Mouse (Mus musculus) mouse embryonic stem cell (cell line): ENCODE measurements around the gene Olfr340.
"Not testable (repeated sequence)": the region's sequence is repeated elsewhere in the genome, so short reads cannot be mapped to it uniquely, and the experiment has no call there.

Experiments
- in situ Hi-C, 2 experiments: fragments of 300-500 bp; cut with MboI; formaldehyde crosslinking; loops; 1 replicate in 1 of 2; 3 replicates in 1 of 2; pipeline ENCODE4 v1.14.3; 2019 to 2020; ENCODE audit warnings: low sequenced_read_pairs in 2 of 2, low pct_unique_long_range_greater_than_20kb in 1 of 2, mixed read lengths in 1 of 2; ENCODE audit not compliant: unreplicated experiment in 1 of 2

The Olfr340 gene

GRCm38 (mm10) chr2:36452287-36452686, at the start of gene Olfr340:
Gene Olfr340, plus strand, starts transcription at chr2:36452587.
- in situ Hi-C loops, result no loop called here

- in situ Hi-C loops, result not testable (repeated sequence)
Measured at GRCm38 (mm10) chr2:36415174-36415573, 37.2 kb upstream of the Olfr340 start.

GRCm38 (mm10) chr2:36415591-36415990, 36.8 kb upstream of the Olfr340 start:
- in situ Hi-C loops, result not testable (repeated sequence)

GRCm38 (mm10) chr2:36418647-36419046, 33.7 kb upstream of the Olfr340 start, which contains the start of gene Olfr339:
Gene Olfr339, plus strand, starts transcription at chr2:36418947.
- in situ Hi-C loops, result no loop called here

DNA sequence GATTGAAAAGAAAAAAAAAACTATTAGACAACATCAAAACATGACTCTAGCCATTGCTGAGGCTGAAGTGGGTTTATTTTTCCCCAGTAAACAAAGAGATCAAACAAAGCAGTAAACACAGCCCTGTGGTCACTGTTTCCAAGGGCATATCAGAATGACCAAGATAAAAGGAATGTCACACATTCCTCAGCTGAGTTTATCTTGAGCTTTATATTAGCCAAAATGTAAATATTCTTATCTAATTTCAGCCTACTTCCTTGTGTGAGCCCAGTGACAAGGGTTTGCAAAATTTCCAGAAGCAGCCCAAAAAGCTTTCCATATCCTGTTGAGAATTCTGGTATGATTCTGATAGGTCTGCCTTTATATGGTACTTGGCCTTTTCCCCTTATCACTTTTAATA, 21.2 kb downstream of the Olfr340 start:
- in situ Hi-C loops, result no loop called here

DNA sequence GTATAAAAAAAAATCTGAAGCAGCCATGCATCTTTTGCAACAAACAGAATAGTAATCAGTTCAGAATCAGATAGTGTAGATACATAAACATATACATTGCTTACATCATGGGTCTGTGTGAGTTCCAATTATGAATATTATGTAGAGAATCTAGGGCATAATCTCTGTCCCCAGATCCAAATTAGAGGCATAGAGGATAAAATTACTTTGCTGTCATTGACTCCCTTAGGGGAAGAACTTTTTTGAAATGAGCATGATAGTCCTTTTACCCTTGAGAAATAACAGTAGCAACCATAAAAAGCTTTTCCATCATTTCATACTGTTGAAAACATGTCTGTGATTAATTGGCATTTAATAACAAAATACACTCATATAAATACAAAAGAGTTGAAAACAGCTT, 30.0 kb downstream of the Olfr340 start, which contains the start of gene Olfr341:
TSS of gene Olfr341 (minus strand) at position 101 of the 400 bp plus-strand sequence.
- in situ Hi-C loops, result no loop called here
